Mouse (Mus musculus): ENCODE results near the gene Ccser2. TPM values are rescaled to one million over a fixed set of nuclear protein-coding genes. Genes with fewer than 3 reads are reported as not detected.

Gene Ccser2
- total RNA-seq, 2 experiments from 2014 or later = 106 to 109 TPM

- DNase-seq = no peak
- intact Hi-C loops (cut with DNase I) = no loop called here
Measured at GRCm38 (mm10) chr14:36890130-36890529, 78.4 kb downstream of the Ccser2 start.

- intact Hi-C loops (cut with DNase I) = no loop called here
- no peak for DNase-seq
Measured at GRCm38 (mm10) chr14:36885680-36886079, 82.9 kb downstream of the Ccser2 start.

- DNase-seq = no peak
- intact Hi-C loops (cut with DNase I) = no loop called here
Measured at GRCm38 (mm10) chr14:36885117-36885516, 83.5 kb downstream of the Ccser2 start.

GRCm38 (mm10) chr14:36883576-36883975, 85.0 kb downstream of the Ccser2 start:
- intact Hi-C loops (cut with DNase I) = no loop called here
- DNase-seq = no peak

- no peak for DNase-seq
- intact Hi-C loops (cut with DNase I) = no loop called here
Measured at GRCm38 (mm10) chr14:36870257-36870656, 98.3 kb downstream of the Ccser2 start.

GRCm38 (mm10) chr14:36868769-36869362, 99.7 kb downstream of the Ccser2 start:
- no peak for DNase-seq
- intact Hi-C loops (cut with DNase I) = loop anchor here (5.0 to 10.0 kb wide), 2 partner anchors 83 to 256 kb away; no protein-coding TSS in a partner anchor

GRCm38 (mm10) chr14:36866966-36867700, 101.4 kb downstream of the Ccser2 start:
- intact Hi-C loops (cut with DNase I) = loop anchor here (1.0 to 10.0 kb wide), 4 partner anchors 70 to 258 kb away; no protein-coding TSS in a partner anchor
- peak; percentile 44 to 77 for DNase-seq

GRCm38 (mm10) chr14:36863877-36864489, 104.6 kb downstream of the Ccser2 start:
- DNase-seq = peak; percentile 84 to 93
- intact Hi-C loops (cut with DNase I) = loop anchor here (10.0 kb wide), 1 partner anchor 261 kb away; no protein-coding TSS in a partner anchor

GRCm38 (mm10) chr14:36862387-36862786, 106.2 kb downstream of the Ccser2 start:
- intact Hi-C loops (cut with DNase I) = loop anchor here (10.0 kb wide), 1 partner anchor 262 kb away; no protein-coding TSS in a partner anchor
- peak; percentile 38 to 65 for DNase-seq

GRCm38 (mm10) chr14:36858932-36859331, 109.6 kb downstream of the Ccser2 start:
- no peak for DNase-seq
- intact Hi-C loops (cut with DNase I) = no loop called here

GRCm38 (mm10) chr14:36852972-36853371, 115.6 kb downstream of the Ccser2 start:
- DNase-seq = no peak
- intact Hi-C loops (cut with DNase I) = no loop called here

GRCm38 (mm10) chr14:36848860-36849259, 119.7 kb downstream of the Ccser2 start:
- DNase-seq = no peak

More at GRCm38 (mm10) chr14:36848860-36849259, 119.7 kb downstream of the Ccser2 start:
- intact Hi-C loops (cut with DNase I) = no loop called here

Other genes with a start within 250 kb of the Ccser2 start
- gene Rgr, start 80.2 kb upstream of the Ccser2 start, total RNA-seq (2021) = not detected
- under 1 TPM in 1 of 2 experiments, not detected in 1; 0.05 TPM for gene Lrit1, start 86.1 kb upstream of the Ccser2 start, total RNA-seq (2021)
- not detected for gene Lrit2, start 99.2 kb upstream of the Ccser2 start, total RNA-seq (2021)
- gene Cdhr1, start 129.6 kb upstream of the Ccser2 start, total RNA-seq (2021) = under 1 TPM in 1 of 2 experiments, not detected in 1; 0.05 TPM
- gene 2610528A11Rik, start 145.2 kb upstream of the Ccser2 start, total RNA-seq (2021) = not detected
- gene Ghitm, start 166.5 kb upstream of the Ccser2 start, total RNA-seq (2021) = 100 to 1,000 TPM; 567 to 610 TPM

All from heart, postnatal 14 days (tissue).